Mouse (Mus musculus) retina, embryonic 14.5 days (tissue): ENCODE data around the gene Rbx1.
A peak's percentile ranks its signal among the peaks of the same experiment; 100 is the strongest.
"Not testable (repeated sequence)": the region's sequence is repeated elsewhere in the genome, so short reads cannot be mapped to it uniquely, and the experiment has no call there.

Experiments
- DNase-seq: peaks from one replicate; pipeline ENCODE4 v3.0.0-alpha.2; 2015; ENCODE audit warnings: low spot score

Rbx1 gene

DNA sequence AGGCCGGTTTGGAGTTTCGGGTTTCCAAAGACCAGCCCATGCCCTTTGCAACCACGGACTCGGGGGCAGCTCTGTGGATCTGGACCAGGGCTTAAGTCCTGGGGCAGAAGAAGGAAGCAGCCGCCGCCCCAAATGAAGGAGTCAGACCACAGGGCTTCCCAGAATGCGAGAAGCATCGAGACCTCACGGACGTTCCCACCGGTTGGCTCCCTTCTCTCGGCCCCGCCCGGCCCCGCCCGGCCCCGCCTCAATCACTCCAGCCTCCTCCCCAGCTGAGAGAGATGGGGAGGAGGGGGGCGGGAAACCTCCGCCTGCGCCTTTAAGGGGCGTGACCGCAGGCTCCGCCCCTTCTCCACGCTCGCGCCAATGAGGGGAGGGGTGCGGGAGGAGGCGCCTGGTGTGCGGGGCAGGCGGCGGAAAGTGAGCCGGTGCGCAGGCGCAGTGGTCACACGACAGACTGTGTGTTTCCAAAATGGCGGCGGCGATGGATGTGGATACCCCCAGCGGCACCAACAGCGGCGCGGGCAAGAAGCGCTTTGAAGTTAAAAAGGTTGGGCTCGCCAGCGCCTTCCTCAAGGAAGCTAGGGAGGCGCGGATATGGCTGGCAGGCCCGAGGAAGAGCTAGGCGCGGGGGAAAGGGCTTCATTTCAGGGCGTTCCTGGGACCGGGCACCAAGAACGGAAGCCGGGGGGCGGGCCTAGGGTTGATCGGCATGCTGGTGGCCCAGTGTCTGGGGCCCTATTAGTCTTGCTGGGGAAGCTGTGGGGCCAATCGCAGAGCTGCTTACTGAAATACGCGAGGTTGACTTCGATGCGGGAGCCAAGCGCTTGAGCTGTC lies at the start of gene Rbx1:
TSS of gene Rbx1 (plus strand) at position 396 of the 837 bp plus-strand sequence.
- peak; percentile 99 for DNase-seq

DNA sequence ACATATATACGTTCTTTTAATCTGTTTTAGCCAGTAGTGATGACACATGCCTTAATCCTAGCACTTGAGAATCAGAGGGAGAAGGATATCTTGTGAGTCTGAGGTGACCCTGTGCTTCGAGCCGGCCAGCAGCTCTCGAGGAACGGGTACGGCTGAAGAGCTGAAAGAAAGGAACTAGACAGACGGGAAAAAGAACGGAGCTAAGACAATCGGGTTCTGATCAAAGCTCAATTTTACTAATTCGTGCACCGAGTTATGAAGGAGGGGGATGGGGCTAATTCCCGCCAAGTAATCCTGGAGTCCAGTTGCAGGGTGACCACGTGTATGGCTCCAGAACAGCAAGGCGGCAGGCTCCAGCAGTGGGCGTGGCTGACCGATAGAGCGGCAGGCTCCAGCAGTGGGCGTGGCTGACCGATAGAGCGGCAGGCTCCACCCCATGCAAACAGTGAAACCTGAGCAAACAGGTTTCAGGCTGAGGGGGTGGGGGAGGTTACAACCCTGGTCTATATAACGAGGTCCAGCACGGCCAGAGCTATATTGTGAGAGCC lies 49.3 kb upstream of the Rbx1 start:
- peak; percentile 30 for DNase-seq

DNA sequence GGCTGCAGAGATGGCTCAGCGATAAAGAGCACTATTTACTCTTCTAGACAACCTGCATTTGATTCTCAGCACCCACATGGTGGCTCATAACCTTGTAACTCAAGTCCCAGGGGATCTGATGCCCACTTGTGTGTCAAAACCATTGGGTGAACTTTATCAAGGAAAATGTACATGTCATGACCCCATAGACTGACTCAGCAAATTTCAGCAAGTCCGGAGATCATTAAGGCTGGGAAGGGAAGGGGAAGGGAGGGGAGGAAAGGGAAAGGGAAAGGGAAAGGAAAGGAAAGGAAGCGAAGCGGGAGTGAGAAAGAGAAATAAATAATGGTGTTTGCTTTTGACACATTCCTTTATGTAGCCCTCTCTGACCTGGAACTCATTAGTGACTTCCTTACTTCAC lies 48.0 kb upstream of the Rbx1 start:
- DNase-seq, result no peak

DNA sequence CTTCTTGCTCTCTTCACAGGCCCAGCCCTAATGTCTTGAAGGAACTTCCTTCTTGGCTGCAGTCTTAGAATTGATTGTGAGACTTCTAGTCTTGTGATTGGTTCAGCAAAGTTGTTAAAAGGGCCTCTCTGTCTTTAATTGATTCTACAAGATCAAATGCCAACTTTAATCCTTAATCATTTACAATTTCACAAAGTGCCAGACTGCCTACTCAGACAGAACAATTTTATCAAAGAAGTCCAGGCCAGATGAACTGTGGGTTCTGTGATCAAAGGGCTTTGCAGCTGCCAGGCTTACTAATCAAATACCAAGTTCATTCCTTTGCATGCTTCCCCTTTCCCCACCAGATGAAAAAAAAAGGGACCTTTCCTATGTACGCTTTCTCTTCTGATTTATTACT lies 44.6 kb upstream of the Rbx1 start:
- DNase-seq, result no peak

DNA sequence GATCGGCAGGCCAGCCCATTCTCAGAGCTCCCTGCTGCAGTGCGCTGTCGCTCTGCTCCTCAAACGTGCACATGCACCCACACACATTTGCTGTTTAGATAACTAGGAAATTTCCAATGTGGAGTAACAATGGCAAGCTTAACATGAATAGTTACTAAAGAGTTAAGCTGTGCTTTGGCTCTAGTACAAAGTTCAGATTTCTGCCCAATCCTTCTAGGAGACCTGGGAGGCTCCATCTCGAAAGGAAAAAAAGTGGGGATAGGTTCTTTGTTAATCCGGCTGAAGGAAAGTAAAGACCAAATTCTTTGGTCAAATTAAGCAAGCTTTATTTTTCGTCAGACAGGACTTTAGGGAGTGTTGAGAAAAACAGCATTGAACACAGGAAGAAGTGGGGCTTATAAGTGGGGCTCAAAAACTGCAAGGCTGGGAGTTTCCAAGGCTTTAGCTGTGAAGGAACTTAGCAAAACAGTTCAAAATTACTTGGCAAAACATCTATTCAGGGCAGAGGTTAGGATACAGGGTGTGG lies 43.9 kb upstream of the Rbx1 start:
- DNase-seq, result no peak

DNA sequence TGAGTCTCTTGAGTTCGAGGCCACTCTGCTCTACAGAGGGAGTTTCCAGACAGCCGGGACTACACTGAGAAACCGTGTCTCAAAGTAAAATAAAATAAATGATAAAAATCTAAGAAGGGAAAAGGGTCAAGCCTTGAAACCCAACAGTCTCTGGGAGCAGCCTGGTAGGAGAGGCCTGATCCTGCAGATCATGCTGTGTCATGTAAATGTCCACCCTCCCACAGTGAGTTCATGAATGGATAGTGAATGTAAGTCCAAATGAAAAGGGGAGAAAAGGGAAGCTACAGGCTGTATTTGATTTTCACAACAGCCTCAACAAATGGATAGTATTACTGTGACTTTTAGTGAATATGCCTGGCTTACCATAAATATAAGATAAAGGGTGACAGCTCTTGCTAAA lies 40.8 kb upstream of the Rbx1 start:
- DNase-seq, result no peak

DNA sequence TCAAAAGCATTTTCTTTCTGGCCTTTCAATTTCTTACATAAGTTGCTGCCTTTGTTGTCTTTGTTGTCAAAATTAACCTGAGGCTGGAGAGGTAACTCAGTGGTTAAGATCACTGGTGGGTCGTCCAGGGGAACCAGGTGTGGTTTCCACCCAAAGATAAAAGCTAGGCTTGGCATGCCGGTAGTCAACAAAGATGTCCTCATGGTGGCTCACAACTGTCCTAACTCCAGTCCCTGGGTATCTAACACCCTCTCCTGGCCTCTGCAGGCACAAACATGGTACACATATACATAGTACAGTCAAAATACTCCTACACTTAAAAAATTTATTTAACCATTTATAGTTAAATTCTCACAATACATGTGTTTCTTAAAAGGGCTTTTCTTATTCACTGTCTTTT lies 38.1 kb upstream of the Rbx1 start:
- no peak for DNase-seq

DNA sequence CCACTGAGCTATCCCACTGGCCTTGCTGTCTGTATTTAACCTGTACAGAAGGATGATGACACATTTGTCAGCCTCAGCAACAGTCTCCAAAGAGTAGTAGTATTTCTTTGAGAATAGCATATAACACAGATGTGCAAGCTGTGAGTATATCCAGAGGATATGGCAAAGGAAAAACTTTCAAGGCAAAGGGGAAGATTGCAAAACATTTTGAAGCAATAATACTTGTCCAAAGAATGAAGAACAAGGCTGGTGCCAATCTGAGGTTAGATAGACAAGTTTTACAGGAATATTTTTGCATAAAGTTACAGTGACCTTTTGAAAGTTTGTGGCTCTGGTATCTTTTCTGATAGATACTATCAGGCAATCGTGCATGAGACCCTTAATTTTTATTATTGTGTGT lies 34.9 kb upstream of the Rbx1 start:
- no peak for DNase-seq

DNA sequence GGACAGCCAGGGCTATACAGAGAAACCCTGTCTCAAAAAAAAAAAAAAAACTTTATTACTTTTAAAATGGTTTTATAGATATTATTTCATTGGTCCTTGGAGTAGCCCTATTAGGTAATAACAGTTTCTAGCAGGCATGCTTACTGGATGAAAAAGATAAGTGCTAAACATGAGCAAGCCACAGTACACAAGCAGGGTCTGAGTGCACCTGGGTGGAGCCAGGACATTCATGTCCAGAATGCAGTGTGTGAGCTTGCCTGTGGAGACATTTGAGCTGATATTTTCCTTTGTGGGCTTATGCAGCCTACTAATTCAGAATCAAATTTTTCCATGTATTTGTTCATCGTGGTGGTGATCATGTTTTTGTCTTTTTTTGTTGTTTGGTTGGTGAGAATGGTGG lies 27.8 kb upstream of the Rbx1 start:
- DNase-seq, result no peak

DNA sequence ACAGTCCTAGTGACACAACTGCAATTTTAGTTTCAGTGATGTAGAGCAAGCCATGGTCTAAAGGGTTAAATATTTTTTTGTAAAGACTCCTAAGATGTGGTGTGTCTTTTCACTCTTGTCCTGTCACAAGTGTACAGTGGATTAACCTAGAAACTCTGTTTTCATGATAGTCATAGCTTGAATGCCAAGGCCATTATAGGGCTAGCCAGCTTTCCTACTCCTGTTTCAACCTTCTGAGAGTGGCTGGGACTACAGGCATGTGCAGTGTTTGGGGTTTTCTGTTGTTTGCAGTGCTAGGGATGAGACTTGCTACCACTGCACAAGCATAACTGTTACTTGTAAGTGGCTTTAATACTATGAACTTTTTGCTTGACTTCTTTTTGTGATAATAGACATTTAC lies 26.9 kb upstream of the Rbx1 start:
- no peak for DNase-seq

DNA sequence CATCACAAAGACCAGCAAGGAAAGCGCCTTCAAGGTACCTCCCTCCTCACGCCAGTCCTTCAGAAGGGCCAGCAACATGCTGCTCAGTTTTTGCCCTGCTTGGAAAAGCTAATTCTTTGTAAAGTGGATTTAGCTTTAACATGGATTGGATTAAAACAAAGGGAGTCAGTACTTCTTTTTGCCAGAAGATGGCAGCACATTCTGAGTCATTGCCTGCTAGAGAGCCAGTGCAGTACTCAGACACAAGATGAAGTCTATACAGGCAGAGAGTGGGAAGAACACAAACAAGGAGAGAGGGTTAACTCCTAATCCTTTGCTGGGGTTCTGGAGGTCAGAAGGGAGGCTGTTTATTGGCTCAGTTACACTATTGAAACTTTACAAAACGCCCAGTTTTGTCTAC lies 17.6 kb upstream of the Rbx1 start:
- DNase-seq, result peak; percentile 89

DNA sequence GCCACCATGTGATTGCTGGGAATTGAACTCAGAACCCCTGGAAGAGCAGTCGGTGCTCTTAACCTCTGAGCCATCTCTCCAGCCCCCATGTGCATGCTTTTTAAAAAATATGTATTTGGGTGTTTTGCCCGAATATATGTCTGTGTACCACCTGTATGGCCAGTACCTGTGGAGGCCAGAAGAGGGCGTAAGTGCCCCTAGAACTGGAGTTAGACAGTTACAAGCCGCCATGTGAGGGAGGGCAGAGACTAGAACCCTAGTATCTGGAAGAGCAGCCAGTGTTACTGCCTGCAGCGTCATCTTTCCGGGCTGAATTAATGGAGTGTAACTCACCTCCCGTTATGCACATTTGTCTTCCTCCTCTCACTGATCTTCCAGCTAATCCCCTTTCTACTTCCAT lies 4.6 kb upstream of the Rbx1 start:
- no peak for DNase-seq

DNA sequence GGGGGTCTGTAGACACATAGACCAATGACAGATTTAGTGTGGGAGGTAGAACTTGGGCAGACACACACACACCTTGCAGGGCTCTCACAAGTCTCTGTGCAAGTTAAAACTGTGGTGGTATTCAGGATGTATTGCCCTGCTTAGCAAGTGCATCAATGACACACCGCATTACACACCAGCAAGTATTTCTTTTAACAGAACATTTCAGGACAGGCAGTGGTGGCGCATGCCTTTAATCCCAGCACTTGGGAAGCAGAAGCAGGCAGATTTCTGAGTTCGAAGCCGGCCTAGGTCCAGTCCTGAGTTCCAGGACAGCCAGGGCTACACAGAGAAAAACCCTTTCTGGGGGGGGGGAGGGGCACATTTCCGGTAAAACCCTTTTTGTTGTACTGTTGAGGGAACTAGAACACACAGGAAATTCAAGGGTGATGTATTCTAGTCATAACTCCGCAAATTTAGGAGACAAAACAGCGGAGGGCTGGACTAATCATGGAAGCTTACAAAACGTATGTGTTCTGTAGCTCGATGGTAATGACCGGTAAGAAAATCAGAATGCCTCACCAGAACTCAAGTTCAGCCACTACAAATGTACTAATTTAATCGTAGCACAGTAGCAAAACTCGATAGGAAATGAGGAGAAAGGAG lies 958 bp upstream of the Rbx1 start:
- no peak for DNase-seq

DNA sequence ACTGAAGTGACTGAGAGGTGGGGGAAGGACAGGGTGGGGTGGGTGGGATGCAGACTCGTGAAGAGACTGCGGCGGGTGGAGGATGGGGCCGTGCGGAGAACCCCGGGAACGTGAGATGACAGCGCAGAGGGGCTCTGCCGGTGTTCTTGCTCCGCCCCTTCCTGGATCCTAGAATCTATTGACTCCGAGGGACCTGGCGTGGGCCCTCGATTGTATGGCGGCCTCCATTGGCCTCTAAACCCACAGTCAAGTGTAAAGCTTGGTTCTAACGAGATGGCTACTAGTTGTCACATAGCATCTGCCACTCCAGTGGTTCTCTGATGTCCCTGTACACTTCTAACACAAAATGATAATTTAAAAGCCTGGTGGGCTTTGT lies 630 bp downstream of the Rbx1 start:
- DNase-seq, result no peak

DNA sequence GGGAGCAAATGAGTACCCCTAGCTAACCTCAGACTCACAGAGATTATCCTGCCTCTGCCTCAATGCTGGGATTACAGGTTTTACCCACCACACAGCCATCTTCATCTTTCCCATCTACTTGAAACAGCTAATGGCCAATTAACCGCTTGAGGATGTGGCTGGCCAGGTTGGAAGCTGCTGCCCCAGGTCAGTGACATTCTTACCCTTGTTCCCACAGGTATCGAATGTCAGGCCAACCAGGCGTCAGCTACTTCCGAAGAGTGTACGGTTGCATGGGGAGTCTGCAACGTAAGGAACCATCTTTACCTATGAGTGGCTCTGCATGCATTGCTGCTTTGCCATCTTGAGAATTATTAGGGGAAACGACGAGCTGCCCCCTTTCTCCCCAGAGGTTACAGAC lies 4.6 kb downstream of the Rbx1 start:
- no peak for DNase-seq

DNA sequence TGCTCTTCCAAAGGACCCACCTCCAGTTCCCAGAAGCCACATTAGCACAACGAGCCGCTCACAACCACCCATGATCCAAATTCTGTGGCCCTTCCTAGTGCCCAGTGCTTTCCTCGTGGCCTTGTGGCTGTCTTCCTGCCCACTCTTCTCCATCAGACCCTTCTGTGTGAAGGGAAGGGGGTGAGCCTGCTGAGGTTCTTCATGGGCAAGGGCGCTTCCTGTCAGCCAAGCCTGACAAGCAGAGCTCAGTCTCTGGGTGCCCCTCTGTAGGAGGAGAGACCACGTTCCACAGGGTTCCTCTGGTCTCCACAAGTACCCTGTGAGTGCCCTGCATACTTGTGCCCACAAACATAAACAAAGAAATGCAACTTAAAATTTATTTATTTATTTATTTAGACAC lies 6.2 kb downstream of the Rbx1 start:
- DNase-seq, result no peak

DNA sequence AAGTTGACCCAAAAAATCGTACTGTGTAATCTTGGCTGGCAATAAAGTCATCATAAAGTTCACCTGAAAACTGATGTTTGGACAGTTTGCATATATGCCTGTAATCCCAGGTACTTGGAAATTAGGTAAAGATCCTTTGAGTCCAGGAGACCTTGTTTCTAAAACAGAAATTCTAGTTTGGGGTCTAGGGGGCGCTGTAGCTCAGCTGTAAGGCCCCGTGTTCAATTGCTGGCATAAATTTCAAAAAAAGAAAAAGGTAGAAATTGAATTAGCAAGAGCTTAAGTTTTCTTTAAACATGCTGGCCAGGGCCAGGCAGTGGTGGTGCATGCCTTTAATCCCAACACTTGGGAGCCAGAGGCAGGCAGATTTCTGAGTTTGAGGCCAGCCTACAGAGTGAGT lies 9.6 kb downstream of the Rbx1 start:
- peak; percentile 46 for DNase-seq

DNA sequence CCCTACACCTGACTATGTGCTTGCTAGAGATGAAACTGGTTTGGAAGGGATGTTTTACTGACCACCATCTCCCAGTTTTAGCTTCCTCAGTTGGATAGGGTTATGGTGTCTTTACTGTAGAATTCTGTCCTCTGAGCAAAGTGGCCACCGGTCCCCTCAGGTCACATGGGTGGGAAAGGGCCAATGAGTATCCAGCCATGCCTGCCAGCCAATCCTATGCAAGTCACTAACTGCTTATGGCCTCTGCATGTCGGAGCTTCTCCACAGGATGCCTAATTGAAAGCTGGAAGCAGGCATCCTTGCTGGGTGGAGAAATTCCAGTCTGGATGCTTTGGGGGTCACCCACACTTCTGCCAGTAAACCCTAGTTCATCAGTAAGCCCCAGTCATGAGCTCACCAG lies 10.5 kb downstream of the Rbx1 start:
- DNase-seq, result peak; percentile 42

DNA sequence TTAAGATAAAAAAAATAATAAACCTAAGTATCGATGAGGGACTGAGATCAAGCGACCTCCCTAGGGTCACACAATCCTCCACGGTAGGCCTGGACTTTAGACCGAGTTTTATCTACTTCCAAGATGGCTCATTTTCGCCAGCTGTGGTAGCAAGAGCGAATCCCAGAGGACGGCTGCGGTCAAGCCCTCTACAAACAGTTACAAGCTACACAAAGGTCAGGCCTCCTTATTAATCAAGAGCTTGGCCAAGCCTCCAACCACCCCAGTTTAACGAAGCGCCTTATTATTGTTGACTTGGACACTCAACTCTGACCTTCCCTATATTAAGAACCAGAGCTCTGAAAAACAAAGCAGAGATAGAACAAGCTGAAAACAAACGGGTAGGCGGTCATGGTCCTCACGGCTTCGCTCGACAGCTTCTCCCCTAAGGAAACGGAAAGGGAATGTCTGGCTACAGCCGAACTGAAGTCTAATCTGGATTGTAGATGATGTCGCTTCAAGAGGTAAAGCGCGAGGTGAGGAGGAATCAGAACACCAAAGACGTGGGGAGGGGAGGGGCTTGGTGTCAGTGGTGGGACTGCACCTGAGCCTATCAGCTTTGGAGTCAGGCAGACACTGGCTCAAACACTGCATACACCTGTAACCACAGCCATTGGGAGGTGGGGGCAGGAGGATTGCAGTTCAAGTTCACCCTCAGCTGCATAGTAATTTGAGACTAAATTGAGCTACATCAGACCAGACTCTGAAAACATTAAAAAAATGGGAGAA lies 13.5 kb downstream of the Rbx1 start:
- no peak for DNase-seq

DNA sequence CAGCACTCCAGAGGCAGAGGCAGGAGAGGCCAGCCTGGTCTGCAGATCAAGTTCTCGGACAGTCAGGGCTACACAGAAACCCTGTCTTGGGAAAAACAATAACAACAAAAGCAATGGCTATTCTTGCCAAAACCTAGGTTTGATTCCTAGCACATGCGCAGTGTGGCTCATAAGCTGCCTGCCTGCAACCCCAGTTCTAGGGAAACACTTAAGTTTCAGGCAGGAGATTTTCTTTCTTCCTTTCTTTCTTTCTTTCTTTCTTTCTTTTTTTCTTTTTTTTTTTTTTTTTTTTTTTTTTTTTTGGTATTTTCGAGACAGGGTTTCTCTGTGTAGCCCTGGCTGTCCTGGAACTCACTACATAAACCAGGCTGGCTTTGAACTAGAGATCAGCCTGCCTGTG lies 14.2 kb downstream of the Rbx1 start:
- DNase-seq, result not testable (repeated sequence)

DNA sequence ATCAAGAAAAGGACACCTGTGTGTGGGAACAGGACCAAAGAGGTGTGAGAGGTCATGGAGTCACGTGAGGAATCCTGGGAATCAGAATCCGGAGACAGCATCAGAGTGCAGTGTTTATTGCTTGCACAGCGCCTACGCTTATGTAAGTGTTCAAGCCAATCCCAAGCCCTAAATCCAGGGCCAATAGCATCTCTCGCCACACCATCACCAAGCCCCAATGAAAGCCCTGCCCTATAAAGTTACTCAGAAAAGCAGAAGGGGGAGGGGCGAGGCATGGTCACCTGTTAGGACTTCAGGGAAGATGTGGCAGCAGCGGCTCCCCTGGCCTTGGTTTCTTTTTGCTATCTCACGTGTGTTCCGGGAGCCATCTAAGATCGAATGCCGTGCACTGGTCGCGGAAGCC lies 14.9 kb downstream of the Rbx1 start:
- DNase-seq, result peak; percentile 22

DNA sequence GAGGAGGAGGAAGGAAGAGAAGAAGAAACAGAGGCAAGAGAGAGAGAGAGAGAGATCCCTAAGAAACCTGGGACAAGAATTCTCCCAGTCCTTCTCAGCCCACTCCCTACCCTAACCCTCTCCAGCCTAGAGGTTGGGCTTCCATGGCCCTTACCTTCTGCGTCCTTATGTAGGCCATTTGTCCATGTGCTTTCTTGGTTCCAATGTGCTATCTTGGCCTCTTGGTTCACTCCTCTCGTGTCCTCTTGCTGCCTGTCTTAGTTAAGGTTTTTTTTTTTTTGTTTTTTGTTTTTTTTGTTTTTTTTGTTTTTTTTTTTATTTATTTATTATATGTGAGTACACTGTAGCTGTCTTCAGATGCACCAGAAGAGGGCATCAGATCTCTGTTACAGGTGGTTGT lies 16.9 kb downstream of the Rbx1 start:
- DNase-seq, result no peak

DNA sequence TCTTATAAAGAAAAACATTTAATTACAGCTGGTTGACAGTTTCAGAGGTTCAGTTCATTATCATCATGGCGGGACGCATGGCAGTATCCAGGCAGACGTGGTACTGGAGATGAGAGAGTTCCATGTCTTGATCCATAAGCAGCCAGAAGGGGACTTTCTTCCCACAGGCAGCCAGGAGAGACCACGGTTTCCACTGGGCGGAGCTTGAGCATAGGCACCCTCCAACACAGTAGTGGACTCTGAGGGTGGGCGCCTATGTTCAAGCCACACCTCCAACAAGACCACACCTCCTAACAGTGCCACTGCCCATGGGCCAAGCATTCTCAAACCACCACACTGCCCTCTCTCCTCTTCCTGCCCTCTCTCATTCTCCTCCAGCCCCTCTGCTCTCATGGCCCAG lies 17.6 kb downstream of the Rbx1 start:
- no peak for DNase-seq
